Mouse (Mus musculus) ovary, postnatal 10 days (tissue): Measurements from ENCODE around the gene Ndufb8.

Experiments
- DNase-seq: peaks from one replicate; pipeline ENCODE4 v3.0.0; 2022; ENCODE audit warnings: low spot score

Ndufb8 gene

DNA sequence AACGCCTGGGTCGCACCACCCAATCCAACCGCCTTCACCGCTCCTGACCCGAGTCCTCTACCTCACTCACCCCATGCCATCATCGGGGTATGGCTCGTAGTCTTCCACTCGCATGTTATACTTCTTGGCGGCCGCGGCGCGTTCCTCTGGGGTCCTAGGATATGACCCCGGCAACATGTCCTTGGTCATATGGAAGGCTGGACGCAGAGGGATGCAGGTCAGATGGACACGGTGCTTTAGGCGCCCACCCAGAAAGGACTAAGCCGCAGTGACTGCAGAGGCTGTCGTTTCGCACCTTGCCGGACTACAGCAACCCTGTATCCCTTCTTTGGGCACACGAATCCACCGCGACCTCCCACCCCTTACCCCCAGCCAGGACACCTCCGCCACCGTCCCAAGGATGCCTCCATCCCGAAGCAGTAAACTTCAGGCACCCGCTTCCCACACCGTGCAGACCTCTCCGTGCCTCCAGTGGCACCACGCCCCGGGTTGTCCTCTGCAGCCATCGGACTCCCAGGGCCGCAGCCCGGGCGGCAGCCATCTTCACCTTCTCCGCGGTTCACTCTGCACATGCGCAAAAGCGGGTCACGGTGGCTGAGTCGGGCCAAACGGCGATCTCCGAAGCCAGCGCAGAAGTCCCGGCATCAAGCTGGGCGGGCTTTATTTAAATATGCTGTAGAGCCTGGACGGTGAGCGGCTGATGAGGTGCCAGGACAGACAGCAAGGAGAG is at the start of gene Ndufb8:
TSS of gene Ndufb8 (minus strand) at position 580 of the 730 bp plus-strand sequence.
- DNase-seq = peak; percentile 99

DNA sequence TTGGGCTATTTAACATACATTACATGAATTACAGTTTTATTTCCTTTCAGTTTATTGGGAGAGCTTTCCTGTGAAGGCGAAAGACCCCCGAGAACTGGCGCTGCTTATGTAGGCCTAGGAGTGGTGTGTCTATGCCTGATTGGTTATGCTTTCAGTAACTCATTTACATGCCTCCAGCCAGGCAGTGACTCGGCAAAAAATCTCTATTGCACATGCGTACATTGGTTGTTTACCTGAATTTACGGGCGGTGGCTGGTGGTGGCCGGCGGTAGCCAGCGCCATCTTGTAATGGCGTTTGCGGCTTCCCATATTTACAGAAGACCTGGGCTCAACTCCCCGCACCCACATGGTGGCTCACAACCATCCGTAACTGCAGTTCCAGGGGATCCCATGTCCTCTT is 38.9 kb upstream of the Ndufb8 start:
- DNase-seq = no peak

DNA sequence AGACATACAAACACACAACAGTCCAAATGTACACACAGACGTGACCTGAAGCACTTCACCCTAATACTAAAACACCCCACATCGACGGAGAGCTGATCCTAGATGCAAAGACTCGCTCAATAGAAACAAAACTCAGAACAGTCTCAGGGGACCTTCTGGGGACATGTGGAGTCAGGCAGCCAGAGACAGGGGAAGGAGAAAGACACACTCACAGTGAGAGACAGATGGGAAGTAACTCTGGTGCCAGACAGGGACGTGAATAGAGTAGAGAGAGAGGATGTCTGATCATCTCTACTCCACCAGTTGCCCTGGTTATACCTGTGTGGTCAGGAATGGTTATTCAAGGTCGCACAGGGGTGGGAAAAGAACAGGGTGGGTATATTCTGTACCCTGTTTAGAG is 36.4 kb upstream of the Ndufb8 start:
- DNase-seq = no peak

GRCm38 (mm10) chr19:44590992-44591391 is 35.8 kb upstream of the Ndufb8 start:
- no peak for DNase-seq

DNA sequence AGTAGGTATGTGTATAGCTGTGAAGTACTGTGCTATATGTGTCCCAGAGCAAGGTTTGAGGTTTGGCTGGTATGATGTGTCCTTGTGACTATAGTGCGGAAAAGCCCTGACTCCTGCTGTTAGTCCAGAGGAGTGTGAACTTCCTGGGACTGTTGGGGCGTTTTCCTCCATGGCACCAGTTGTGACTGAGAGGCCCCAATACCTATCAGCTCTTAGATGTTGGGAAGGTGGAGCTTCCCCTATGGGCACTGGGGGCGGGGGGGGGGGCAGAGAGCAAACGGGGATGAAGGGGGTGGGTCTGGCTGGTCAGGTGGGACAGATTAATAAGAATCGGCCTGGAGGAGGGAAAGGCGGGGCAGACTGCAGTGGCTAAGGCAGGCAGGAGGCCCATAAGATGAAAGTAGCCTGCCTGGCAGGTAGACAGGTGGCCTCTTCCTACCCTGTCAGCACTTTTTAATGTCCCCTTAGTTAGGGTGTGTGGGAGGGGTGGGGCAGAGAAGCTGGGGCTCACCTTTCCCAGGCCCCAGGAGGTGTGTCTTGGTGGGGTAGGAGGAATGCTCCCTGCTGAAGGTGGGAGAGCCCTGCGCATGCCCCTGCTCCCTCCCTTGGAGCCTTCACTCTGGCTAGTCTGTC is 34.5 kb upstream of the Ndufb8 start:
- no peak for DNase-seq

GRCm38 (mm10) chr19:44588036-44588435 is 32.8 kb upstream of the Ndufb8 start:
- no peak for DNase-seq

DNA sequence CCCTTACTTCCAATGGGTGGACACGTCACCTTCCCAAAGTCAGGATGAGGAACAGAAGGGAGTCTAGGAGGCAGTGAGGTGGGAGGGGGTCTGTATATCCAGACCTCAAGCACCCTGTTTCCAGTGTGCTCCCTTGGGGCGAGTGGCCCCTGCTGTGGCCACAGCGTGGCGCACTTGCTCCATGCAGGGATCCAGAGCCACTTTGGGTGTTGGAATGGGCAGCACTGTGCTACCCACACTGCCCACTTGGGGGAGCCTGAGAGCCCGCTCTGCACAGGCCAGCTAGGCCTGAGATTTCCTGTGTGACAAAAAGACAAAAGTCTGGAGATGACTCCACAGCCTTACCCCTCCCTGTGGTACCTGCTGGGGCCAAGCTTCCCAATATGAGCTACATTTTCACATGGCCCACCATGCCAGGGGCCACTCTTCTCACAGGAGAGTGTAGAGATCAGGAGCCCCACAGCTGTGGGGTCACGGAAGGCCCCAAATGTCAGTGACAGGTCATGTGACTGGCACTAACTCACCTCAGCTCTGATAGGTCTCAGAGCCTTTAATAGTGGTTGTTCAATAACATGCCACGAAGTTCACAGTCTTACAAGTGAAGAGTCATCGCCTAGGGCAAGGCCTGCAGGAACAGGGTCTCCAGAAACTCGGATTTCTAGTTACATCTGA is 27.5 kb upstream of the Ndufb8 start:
- peak; percentile 88 for DNase-seq

GRCm38 (mm10) chr19:44582103-44582502 is 26.9 kb upstream of the Ndufb8 start:
- DNase-seq = no peak

- DNase-seq = no peak
Measured at GRCm38 (mm10) chr19:44578038-44578437, 22.8 kb upstream of the Ndufb8 start.

DNA sequence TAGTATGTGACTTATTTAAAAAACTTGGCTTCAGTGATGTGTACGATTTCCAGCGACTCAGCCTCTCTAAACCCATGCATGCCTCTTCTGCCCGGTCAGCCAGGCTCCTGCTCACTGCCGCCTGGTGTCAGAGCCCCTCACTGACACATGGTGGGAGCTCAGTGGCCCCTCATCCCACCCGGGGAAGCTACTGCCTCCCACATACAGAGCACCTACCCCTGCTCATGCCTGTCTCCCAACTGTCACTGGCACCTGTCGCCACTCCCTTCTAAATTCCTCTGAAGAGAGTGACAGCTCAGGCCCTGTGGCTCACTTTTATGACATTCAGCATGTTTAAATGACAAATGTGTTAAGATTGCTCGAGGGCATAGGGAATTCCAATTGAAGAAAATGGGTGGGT is 21.0 kb upstream of the Ndufb8 start:
- DNase-seq = no peak

DNA sequence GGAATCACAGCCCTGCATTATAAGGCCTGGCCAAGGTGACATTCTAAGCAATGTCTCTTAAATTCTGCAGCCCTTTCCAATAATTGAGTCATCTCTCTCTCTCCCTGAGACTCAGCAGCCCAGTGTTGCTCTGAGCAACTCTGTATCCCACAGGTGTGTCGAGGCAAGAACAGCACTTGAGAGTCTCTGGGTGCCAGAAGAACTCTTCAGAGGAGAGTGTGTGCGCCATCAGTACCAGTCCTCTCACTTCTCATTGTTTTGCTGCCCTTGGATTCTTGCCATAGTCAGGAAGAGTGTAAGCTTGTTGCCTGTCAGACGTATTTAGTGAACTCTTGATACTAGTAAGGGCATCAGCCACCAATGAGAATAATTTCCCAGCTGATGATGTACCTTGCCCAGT is 12.5 kb upstream of the Ndufb8 start:
- DNase-seq = no peak

GRCm38 (mm10) chr19:44564006-44564405 is 8.8 kb upstream of the Ndufb8 start:
- DNase-seq = no peak

- DNase-seq = peak; percentile 84
Measured at GRCm38 (mm10) chr19:44562652-44563206, 7.5 kb upstream of the Ndufb8 start, which contains the start of gene Hif1an. Hif1an (plus strand) TSS chr19:44562850.

GRCm38 (mm10) chr19:44554490-44554860 is 765 bp downstream of the Ndufb8 start:
- DNase-seq = no peak

- DNase-seq = no peak
Measured at GRCm38 (mm10) chr19:44553286-44553685, 2.0 kb downstream of the Ndufb8 start.

GRCm38 (mm10) chr19:44552731-44553130 is 2.5 kb downstream of the Ndufb8 start, which contains the start of gene Gm20538:
Gm20538 (minus strand) TSS chr19:44552831.
- no peak for DNase-seq

GRCm38 (mm10) chr19:44545321-44546041 is 9.8 kb downstream of the Ndufb8 start, which contains the start of gene Sec31b:
Sec31b (minus strand) TSS chr19:44545864.
- peak; percentile 23 for DNase-seq

- DNase-seq = peak; percentile 38
Measured at GRCm38 (mm10) chr19:44544775-44545174, 10.5 kb downstream of the Ndufb8 start.

DNA sequence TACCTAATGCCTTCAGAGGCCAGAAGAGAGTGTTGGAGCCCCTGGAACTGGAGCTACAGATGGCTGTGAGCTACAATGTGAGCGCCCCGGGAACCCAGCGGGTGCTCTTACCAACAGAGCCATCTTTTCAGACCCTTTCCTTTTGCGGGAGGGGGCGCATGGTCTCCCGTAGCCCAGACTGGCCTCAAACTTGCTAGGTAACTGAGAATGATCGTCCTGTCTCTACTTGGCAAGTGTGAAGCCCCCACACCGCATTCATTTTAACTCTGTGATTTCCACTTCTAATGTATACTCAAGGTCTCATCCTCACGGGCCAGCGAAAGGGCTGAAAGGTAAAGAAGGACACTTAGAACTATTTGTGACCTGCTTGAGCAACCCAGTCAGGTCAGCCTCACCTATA is 10.9 kb downstream of the Ndufb8 start:
- no peak for DNase-seq

DNA sequence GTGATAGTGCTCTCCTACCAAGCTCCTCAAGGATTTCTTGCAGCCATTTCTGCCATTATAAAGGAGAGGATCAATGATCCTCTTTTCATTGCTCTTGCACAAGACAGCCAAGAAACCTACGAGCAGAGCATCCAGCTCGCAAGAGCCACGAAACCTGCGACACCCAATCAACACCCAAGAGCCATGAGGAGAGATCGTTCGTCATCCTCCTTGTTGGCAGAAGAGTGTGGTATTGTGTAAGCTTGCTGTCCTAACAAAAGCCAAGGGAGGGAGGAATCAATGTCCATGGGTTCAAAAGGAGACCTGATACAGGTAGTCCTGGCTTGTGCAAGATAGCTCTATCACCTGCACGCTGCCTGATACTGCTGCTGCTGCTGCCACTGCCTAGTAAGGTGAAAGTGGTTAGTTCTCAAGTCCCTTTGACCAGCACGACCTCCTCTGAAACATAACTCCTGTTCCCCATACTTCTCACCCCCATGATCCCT is 12.5 kb downstream of the Ndufb8 start:
- no peak for DNase-seq

DNA sequence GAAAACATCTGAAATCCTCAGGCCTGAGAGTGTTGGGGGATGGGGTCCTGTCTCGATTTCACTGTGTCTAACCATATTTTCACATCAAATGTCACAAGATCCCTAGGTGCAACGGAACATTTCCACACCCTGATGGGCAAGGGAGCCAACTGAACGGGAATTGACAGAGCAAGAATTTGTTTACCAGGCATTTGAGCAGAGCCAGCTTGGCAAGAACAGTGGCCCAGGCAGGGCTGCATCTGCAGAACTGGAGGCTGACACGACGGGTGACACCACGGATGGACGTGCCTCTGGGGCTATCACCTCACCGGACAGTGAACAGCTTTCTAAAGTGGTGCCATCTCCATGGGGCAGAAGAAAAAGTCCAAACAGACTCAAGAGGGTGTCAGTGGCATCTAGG is 17.8 kb downstream of the Ndufb8 start:
- DNase-seq = no peak

GRCm38 (mm10) chr19:44535376-44535775 is 19.9 kb downstream of the Ndufb8 start:
- DNase-seq = no peak
